Mouse (Mus musculus): ENCODE measurements around the gene Fndc5. TPM values are rescaled to one million over a fixed set of nuclear protein-coding genes. Genes with fewer than 3 reads are reported as not detected.
A peak's percentile ranks its signal among the peaks of the same experiment; 100 is the strongest.

Gene Fndc5
- polyA plus RNA-seq, 1 experiment from 2014 or later = 17.4 TPM

DNA sequence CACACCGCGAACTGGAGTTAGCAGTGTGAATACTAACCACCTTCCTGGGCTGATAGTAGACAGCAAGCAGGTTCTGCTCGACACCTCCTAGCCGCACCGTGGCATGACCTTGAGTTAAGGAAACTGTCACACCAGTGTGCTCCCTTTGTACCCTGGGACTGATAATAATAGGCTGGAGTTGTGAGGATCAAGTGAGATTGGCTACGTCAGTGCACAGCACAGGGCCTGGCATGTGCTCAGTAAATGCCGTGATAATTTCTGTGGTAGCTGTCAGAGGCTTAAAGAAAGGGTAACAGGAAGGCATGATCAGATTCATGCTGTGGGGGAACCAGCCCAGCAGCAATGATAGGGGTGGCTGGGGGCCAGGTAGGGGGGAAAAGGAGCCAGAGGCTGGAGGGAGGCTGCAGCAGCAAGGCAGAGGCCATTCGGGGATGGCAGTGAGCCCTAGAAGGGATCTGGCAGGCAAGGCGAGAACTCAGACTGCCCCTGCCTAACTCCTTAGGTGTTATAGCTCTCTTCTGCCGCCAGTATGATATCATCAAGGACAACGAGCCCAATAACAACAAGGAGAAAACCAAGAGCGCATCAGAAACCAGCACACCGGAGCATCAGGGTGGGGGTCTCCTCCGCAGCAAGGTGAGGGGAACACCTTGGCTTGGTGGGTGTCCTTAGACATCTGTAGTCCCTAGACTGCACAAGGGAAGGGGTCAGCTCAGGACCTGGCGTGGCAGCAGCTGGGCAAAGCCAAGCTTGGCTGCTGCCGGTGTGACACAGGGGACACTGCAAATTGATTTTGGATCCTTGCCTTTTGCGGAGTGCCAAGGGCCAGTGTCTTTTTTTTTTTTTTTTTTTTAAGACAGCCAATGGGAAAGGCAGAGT lies 5.0 kb downstream of the Fndc5 start:
- H3K36me3 ChIP-seq = peaks cover 5% of the 10 kb centered on the region; the same call in 1 of the 2 replicates
- H3K9me3 ChIP-seq = no peaks in the 10 kb centered on the region
- H3K4me1 ChIP-seq = peaks cover 41% of the 10 kb centered on the region
- H3K27me3 ChIP-seq = peaks cover 12% of the 10 kb centered on the region; the same call in 1 of the 2 replicates
- ATAC-seq (ENCODE audit: insufficient number of reproducible peaks, low FRiP score, low TSS enrichment, low read depth) = no peak
- no peak overlapping the region for H3K9ac ChIP-seq
- WGBS = 67% methylated on average over 17 of the region's 17 CpGs
- H3K4me2 ChIP-seq = no peak overlapping the region
- peak overlapping the region; percentile 35 for H3K27ac ChIP-seq
- H3K4me3 ChIP-seq = no peak overlapping the region

DNA sequence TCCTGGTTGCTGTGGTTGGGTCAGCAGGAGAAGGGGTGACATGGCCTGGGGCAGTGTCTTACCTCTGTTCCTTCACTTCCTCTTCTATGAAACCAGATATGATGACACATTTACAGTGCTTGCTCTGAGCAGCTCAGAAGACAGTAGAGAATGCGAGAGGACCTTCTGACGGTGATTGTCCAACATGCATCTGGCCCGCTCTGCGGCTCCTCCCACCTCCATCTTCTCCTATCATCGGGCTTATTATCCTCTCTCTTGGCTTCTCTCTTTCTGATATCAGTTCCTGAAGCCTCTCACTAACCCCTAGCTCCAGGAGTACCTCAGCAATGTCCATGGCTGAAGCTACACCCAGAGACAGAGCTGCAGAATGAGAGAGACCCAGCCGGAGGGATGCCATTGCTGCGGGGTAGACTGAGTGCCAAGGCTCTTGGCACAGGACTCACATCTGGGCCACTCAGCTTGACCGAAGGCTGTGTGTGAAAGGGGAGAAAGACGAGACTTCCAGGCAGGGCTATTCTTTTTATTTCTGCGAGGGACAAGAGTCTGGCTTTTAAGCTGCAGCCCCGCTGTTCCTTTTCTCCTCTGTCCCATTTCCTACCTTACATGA lies 5.7 kb downstream of the Fndc5 start:
- Histone ChIP-seq H3K27me3 (peaks cover 6% of the 10 kb centered on the region; the same call in 1 of the 2 replicates), H3K9me3 (no peaks in the 10 kb centered on the region), H3K4me2 (no peak overlapping the region), H3K4me1 (peaks cover 34% of the 10 kb centered on the region), H3K36me3 (peaks cover 6% of the 10 kb centered on the region; the same call in 1 of the 2 replicates), H3K9ac (no peak overlapping the region), H3K27ac (no peak overlapping the region), H3K4me3 (no peak overlapping the region)
- 76% methylated on average over 11 of the region's 11 CpGs for WGBS
- no peak for ATAC-seq (ENCODE audit: insufficient number of reproducible peaks, low FRiP score, low TSS enrichment, low read depth)

DNA sequence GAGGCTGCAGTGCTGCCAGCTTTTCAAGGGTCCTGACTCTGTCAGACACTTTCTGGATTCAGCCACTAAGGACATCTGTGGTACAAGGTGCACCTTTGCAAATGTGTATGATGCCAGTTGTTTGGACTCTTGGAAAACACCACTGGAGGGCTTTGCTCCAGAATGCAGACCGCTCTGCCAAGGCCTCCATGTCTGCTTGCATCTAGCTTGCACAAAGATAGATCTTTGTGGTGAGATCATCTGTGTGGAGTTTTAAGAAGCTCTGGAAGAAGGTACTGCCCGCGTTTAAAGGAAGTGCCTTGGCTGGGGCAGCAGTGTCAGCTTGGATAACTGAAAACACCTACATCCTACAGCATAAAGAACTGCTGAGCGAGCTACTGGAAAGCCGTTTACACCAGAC lies 6.7 kb downstream of the Fndc5 start:
- no peaks in the 10 kb centered on the region for H3K27me3 ChIP-seq
- H3K4me2 ChIP-seq = no peak overlapping the region
- H3K9me3 ChIP-seq = no peaks in the 10 kb centered on the region
- peak overlapping the region; percentile 83 for H3K27ac ChIP-seq
- H3K4me3 ChIP-seq = no peak overlapping the region
- no peak for ATAC-seq (ENCODE audit: insufficient number of reproducible peaks, low FRiP score, low TSS enrichment, low read depth)
- peaks cover 32% of the 10 kb centered on the region for H3K4me1 ChIP-seq
- H3K9ac ChIP-seq = no peak overlapping the region
- peaks cover 10% of the 10 kb centered on the region; the same call in 1 of the 2 replicates for H3K36me3 ChIP-seq
- WGBS = 78% methylated on average over 5 of the region's 5 CpGs

DNA sequence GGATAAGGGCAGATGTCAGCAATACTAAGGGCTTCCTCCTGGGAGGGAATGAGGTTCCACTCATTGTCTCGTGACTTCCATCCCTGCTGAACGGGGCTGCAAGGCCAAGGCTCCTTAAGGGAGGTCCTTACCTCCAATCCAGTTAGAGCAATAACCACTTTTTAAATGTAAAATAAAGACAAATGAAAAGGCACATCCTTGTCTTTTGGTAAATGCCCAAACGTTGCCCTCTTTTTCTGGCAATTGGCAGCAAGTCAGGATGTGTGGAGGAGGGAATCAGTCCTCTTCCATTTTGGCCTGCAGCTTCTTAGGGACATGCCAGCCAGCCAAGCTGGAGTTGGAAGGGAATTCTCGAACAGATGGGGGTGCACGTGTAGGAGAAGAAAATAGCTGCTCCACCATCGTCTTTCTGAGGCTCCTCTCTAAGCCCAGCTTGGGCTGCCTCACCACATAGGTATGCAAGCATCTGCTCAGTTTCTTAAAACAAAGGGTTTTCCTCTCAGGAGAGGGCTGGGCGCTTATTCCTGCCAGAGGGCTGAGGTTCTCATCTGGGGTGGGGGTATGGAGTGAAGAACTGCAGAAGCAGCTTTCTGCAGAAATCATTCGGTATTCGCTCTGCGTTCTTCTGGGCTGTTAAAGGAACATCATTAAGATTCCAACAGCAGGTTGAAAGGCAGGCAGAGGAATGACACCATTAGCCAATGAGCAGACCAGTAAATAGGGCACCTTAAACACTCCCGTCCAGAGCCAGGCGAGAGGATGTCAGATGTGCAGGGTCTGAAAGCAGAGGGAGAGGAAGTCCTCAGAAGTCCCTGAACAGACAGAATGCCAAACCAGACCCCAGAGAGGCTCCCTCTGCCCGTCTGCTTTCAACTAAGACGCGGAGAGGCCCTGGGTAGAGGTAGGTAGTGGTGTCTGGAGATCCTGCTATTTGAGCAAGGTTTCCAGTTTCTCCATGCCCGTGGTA lies 7.9 kb downstream of the Fndc5 start:
- H3K27me3 ChIP-seq = no peaks in the 10 kb centered on the region
- no peak overlapping the region for H3K9ac ChIP-seq
- peak overlapping the region; percentile 83 for H3K27ac ChIP-seq
- 0 out of 2 replicates have a peak overlapping the region, but pooled peaks have one; percentile 8 for H3K4me2 ChIP-seq
- H3K36me3 ChIP-seq = peaks cover 21% of the 10 kb centered on the region
- peak; percentile 66; the same call in 1 of the 2 replicates for ATAC-seq (ENCODE audit: insufficient number of reproducible peaks, low FRiP score, low TSS enrichment, low read depth)
- peaks cover 32% of the 10 kb centered on the region for H3K4me1 ChIP-seq
- H3K4me3 ChIP-seq = no peak overlapping the region
- H3K9me3 ChIP-seq = no peaks in the 10 kb centered on the region
- 27% methylated on average over 16 of the region's 16 CpGs for WGBS

DNA sequence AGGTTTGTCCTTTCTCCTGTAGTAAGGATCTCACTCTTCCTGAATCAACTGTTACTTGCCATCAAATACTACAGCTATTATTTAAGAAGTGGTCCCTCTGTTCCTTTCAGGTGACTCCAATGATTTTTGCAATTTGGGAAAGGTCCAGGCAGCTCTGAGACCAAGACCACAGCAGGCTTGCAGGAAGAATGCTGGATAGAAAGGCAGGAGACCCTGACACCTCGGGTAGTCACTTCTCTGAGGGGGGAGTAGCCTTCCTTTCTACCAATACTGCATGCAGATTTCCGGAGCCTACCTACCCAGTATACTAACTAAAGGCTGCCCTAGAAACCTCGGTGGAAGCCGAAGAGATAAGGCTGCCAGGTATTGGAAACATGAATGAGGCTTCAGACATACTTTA lies 8.6 kb downstream of the Fndc5 start:
- WGBS = 64% methylated on average over 4 of the region's 4 CpGs
- Histone ChIP-seq H3K27ac (peak overlapping the region; percentile 83), H3K36me3 (peaks cover 26% of the 10 kb centered on the region), H3K4me2 (no peak overlapping the region), H3K27me3 (no peaks in the 10 kb centered on the region), H3K9me3 (no peaks in the 10 kb centered on the region), H3K4me3 (no peak overlapping the region), H3K9ac (no peak overlapping the region), H3K4me1 (peaks cover 32% of the 10 kb centered on the region)
- no peak for ATAC-seq (ENCODE audit: insufficient number of reproducible peaks, low FRiP score, low TSS enrichment, low read depth)

DNA sequence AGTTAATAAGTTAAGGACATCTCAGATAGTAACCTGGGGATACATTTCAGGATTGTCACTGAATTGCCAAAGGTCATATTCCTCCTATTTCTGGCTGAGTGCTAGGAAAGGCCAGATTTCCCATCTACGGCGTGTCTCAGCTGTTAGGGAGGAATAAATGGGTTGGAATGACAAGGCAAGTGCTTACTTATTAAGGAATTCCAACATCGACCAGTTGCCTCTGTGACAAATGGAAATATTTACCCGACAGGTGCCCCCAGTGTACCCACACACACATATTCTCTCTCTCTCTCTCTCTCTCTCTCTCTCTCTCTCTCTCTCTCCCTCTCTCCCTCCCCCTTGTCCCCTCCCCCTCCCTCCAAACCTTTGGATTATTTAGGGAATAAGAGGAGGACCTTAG lies 9.1 kb downstream of the Fndc5 start:
- peaks cover 31% of the 10 kb centered on the region for H3K36me3 ChIP-seq

DNA sequence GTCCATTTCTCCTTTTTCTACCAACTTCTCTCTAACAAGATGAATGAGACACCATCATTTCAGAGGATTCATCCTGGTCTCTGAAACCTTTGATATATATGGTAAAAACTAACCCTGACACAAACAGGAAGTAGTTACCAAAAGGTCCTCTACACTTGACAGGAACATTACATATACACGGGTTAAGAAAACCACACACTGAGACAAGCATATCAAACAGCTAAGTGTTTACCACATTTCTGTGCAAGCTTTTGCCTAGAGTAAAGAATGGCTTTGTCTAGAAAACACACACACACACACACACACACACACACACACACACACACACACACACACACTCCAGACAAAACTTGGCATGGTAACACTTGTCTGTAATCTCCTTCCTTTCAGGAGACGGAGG lies 9.6 kb downstream of the Fndc5 start:
- H3K27me3 ChIP-seq = no peaks in the 10 kb centered on the region
- no peak overlapping the region for H3K9ac ChIP-seq
- H3K4me1 ChIP-seq = peaks cover 32% of the 10 kb centered on the region
- no peaks in the 10 kb centered on the region for H3K9me3 ChIP-seq
- H3K36me3 ChIP-seq = peaks cover 36% of the 10 kb centered on the region
- H3K4me2 ChIP-seq = no peak overlapping the region
- 0 out of 2 replicates have a peak overlapping the region, but pooled peaks have one; percentile 40 for H3K27ac ChIP-seq
- 47% methylated on average over 2 of the region's 2 CpGs for WGBS
- no peak for ATAC-seq (ENCODE audit: insufficient number of reproducible peaks, low FRiP score, low TSS enrichment, low read depth)
- no peak overlapping the region for H3K4me3 ChIP-seq

More for the DNA sequence above, 9.1 kb downstream of the Fndc5 start:
- Histone ChIP-seq H3K27me3 (no peaks in the 10 kb centered on the region), H3K4me1 (peaks cover 32% of the 10 kb centered on the region), H3K4me3 (no peak overlapping the region), H3K9ac (no peak overlapping the region), H3K27ac (peak overlapping the region; percentile 83), H3K9me3 (no peaks in the 10 kb centered on the region), H3K4me2 (no peak overlapping the region)
- WGBS = 54% methylated on average over 4 of the region's 4 CpGs
- no peak for ATAC-seq (ENCODE audit: insufficient number of reproducible peaks, low FRiP score, low TSS enrichment, low read depth)

DNA sequence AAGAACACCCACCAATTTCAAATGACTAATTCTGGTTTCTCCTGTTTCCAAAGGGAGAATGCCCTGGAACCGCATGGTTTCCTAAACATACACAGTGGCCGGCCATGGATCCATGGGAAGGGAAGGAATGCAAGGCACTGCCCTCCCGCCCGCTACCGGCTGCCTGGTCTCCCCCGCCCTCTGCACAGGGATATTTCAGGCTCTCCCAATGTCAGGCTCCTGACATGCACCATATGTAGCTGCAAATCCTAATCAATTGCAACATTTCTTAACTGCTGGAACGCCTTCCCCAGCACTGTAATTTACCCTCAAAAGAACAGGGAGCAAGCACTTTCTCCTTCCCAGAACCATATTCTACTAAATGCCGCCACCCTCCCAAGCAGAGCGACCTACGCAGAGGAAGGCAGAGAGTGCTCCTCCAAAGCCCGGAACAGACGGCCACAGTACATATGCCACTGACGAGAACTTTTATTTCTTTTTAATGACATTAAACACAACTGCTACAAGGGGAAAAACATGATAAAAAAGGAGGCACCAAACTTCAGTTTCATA lies 10.8 kb downstream of the Fndc5 start:
- Histone ChIP-seq H3K27me3 (no peaks in the 10 kb centered on the region), H3K9me3 (no peaks in the 10 kb centered on the region), H3K36me3 (peaks cover 48% of the 10 kb centered on the region), H3K27ac (no peak overlapping the region), H3K4me2 (no peak overlapping the region), H3K4me1 (peaks cover 23% of the 10 kb centered on the region), H3K4me3 (no peak overlapping the region), H3K9ac (no peak overlapping the region)
- no peak for ATAC-seq (ENCODE audit: insufficient number of reproducible peaks, low FRiP score, low TSS enrichment, low read depth)
- WGBS = 78% methylated on average over 13 of the region's 13 CpGs

DNA sequence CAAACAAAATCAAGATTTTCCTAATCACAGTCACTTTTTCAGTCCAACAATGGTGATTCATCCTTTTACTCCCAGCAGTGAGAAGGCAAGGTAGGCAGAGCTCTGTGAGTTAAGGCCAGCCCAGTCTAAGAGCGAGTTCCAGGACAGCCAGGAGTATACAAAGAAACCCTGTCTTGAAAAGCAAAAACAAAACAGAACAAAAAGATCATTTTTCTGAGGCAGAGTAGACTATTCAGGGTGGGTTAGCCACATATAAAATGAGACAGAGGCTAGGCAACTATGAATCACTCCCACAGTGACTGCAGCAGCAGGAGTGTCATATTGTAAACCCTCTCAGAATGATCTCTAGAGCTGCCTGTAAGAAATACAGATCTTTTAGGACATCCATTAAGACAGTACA lies 12.5 kb downstream of the Fndc5 start:
- Histone ChIP-seq H3K27ac (no peak overlapping the region), H3K9me3 (no peaks in the 10 kb centered on the region), H3K36me3 (peaks cover 60% of the 10 kb centered on the region)

DNA sequence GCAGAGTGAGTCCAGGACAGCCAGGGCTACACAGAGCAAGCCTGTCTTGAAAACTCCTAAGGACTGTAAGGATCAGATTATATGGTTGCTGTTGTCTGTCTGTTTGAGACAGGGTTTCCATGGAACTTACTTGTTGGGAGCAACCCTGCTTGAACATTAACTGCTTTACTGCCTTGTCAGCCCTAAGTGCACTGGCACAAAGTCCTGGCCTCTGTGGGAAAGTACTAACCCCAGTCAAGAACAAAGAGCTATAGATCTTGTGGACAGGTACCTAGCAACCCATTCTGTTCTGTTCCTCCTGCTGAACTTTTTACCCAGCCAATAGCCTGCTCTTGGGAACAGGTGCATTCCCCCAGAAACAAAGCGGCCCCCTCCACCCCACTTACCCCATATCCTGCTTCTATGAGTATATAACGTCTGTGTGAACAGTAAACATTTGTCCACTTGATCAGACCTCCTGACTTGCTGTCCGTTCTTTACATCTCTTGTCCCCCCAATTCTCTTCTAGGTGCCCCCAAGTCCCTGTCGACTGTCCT lies 14.5 kb downstream of the Fndc5 start:
- Histone ChIP-seq H3K4me1 (no peaks in the 10 kb centered on the region), H3K9ac (no peak overlapping the region), H3K4me3 (no peak overlapping the region), H3K9me3 (no peaks in the 10 kb centered on the region), H3K27me3 (no peaks in the 10 kb centered on the region), H3K27ac (no peak overlapping the region), H3K36me3 (peaks cover 74% of the 10 kb centered on the region), H3K4me2 (no peak overlapping the region)
- no peak for ATAC-seq (ENCODE audit: insufficient number of reproducible peaks, low FRiP score, low TSS enrichment, low read depth)
- WGBS = 94% methylated on average over 4 of the region's 4 CpGs

More for the DNA sequence above, 12.5 kb downstream of the Fndc5 start:
- ATAC-seq (ENCODE audit: insufficient number of reproducible peaks, low FRiP score, low TSS enrichment, low read depth) = no peak
- WGBS = 97% methylated on average over 1 of the region's 1 CpGs
- Histone ChIP-seq H3K4me2 (no peak overlapping the region), H3K27me3 (no peaks in the 10 kb centered on the region), H3K4me3 (no peak overlapping the region), H3K4me1 (peaks cover 12% of the 10 kb centered on the region), H3K9ac (no peak overlapping the region)

DNA sequence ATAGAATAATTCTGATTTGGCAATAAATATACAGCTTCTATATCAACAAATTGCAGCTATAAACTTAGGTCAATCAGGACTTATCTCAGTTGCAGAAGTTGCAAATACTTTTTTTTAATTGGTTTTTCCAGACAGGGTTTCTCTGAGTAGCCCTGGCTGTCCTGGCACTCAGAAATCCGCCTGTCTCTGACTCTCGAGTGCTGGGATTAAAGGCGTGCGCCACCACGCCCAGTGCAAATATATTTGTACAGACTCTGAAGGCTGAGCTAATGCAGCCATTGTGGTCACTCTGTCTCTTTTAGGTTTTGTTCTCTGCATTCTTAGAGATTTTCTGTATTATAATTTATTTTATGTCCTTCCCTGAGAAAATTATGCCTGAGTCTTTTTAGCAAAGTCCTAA lies 20.7 kb downstream of the Fndc5 start:
- ATAC-seq (ENCODE audit: insufficient number of reproducible peaks, low FRiP score, low TSS enrichment, low read depth) = no peak
- Histone ChIP-seq H3K4me2 (no peak overlapping the region), H3K4me3 (no peak overlapping the region), H3K9ac (no peak overlapping the region), H3K9me3 (no peaks in the 10 kb centered on the region), H3K27me3 (no peaks in the 10 kb centered on the region), H3K27ac (no peak overlapping the region), H3K36me3 (peaks cover 67% of the 10 kb centered on the region), H3K4me1 (no peaks in the 10 kb centered on the region)
- 89% methylated on average over 5 of the region's 5 CpGs for WGBS
